Mouse (Mus musculus): ENCODE data around the gene Stx1a. TPM values are rescaled to one million over a fixed set of nuclear protein-coding genes. Genes with fewer than 3 reads are reported as not detected.
A peak's percentile ranks its signal among the peaks of the same experiment; 100 is the strongest.

Stx1a gene
- polyA plus RNA-seq, 1 experiment from 2014 or later = 12.1 TPM

- H3K27ac ChIP-seq (ENCODE audit: poor library complexity, severe bottlenecking) = no peak overlapping the region
- H3K4me2 ChIP-seq = no peak overlapping the region
- WGBS = 57% methylated on average over 6 of the region's 6 CpGs
- peaks cover 10% of the 10 kb centered on the region; the same call in 1 of the 2 replicates for H3K36me3 ChIP-seq
- H3K9ac ChIP-seq = no peak overlapping the region
- H3K27me3 ChIP-seq (replicated peaks) = no peaks in the 10 kb centered on the region
- H3K9me3 ChIP-seq (replicated peaks) = no peaks in the 10 kb centered on the region
- no peak overlapping the region for H3K4me3 ChIP-seq
- no peak for ATAC-seq (ENCODE audit: insufficient number of reproducible peaks, low FRiP score)
- H3K4me1 ChIP-seq (replicated peaks) = peaks cover 14% of the 10 kb centered on the region
Observed at GRCm38 (mm10) chr5:135072720-135073119, 49.4 kb downstream of the Stx1a start.

DNA sequence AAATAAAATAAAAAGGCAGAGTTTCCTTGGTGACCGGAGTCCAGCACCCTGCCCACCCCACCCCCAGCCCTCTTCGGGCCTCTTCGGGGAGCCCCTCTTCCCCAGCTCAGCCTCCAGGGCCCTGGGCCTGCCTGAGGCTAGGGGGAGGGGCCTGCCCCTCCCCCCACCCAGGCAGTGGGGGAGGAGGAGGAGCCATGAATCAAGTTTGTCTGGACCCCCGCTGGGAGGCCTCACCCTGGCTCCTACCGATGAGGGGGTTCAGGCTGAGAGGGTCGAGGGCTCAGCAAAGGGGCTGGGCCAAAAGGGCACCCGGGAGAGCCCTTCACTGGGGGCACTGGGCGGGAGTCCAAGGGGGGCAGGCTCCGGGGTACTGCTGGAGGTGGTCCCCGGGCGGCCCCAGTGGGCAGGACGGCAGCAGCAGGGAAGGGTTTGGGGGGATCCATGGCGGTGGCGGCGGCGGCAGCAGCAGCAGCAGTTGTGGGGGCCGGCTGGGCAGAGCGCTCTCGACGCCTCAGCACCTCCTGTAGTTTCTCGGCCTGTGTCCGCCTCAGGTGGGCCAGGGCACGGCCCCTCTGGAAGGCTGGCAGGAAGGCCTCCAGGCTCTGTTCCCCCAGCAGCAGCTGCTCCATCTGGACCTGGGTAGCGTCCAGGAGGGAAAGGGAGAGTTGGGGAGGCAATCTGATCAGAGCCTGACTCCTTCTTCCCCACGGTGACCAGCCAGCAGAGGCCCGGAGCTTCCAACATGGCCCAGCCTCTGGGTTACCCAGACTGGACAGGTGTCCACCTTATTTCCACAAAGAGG, 50.3 kb downstream of the Stx1a start:
- ATAC-seq (ENCODE audit: insufficient number of reproducible peaks, low FRiP score) = no peak
- Histone ChIP-seq H3K27ac (ENCODE audit: poor library complexity, severe bottlenecking) (no peak overlapping the region), H3K36me3 (peaks cover 4% of the 10 kb centered on the region; the same call in 1 of the 2 replicates), H3K27me3 (replicated peaks) (no peaks in the 10 kb centered on the region), H3K4me3 (no peak overlapping the region), H3K4me2 (peak overlapping the region; percentile 38), H3K4me1 (replicated peaks) (peaks cover 16% of the 10 kb centered on the region), H3K9me3 (replicated peaks) (no peaks in the 10 kb centered on the region), H3K9ac (peak overlapping the region; percentile 60; the same call in 1 of the 2 replicates)
- 29% methylated on average over 24 of the region's 26 CpGs for WGBS

DNA sequence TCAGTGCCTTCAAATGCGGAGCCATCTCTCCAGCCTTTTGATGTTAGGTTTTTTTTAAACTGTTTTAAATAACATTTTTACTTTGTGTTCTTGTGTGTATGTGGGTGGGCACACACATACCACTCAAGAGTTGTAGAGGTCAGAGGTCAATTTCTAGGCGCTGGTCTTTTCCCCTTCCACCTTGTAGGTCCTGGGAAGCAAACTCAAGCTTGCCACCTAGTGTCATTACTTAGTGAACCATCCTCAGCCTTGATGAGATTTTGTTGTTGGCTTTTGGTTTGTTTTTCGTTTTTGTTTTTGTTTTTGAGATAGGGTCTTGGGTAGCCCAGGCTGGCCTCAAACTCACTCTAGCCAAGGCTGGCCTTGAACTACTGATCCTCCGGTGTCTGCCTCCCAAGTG, 52.4 kb downstream of the Stx1a start:
- Histone ChIP-seq H3K9ac (no peak overlapping the region), H3K27me3 (replicated peaks) (peaks cover 9% of the 10 kb centered on the region), H3K36me3 (peaks cover 4% of the 10 kb centered on the region; the same call in 1 of the 2 replicates), H3K4me2 (no peak overlapping the region), H3K4me1 (replicated peaks) (peaks cover 17% of the 10 kb centered on the region), H3K9me3 (replicated peaks) (no peaks in the 10 kb centered on the region), H3K4me3 (no peak overlapping the region), H3K27ac (ENCODE audit: poor library complexity, severe bottlenecking) (no peak overlapping the region)
- no peak for ATAC-seq (ENCODE audit: insufficient number of reproducible peaks, low FRiP score)
- WGBS = 64% methylated on average over 4 of the region's 4 CpGs

GRCm38 (mm10) chr5:135076368-135076767, 53.1 kb downstream of the Stx1a start:
- ATAC-seq (ENCODE audit: insufficient number of reproducible peaks, low FRiP score) = no peak
- WGBS = 86% methylated on average over 14 of the region's 14 CpGs
- no peak overlapping the region for H3K27ac ChIP-seq (ENCODE audit: poor library complexity, severe bottlenecking)

GRCm38 (mm10) chr5:135076931-135077505, 53.7 kb downstream of the Stx1a start:
- Histone ChIP-seq H3K27me3 (replicated peaks) (peaks cover 12% of the 10 kb centered on the region), H3K9me3 (replicated peaks) (no peaks in the 10 kb centered on the region), H3K4me3 (peak overlapping the region; percentile 87), H3K27ac (ENCODE audit: poor library complexity, severe bottlenecking) (no peak overlapping the region), H3K4me2 (peak overlapping the region; percentile 99), H3K36me3 (peaks cover 4% of the 10 kb centered on the region; the same call in 1 of the 2 replicates), H3K9ac (peak overlapping the region; percentile 97), H3K4me1 (replicated peaks) (peaks cover 17% of the 10 kb centered on the region)
- no peak for ATAC-seq (ENCODE audit: insufficient number of reproducible peaks, low FRiP score)
- WGBS = 32% methylated on average over 14 of the region's 14 CpGs

More at GRCm38 (mm10) chr5:135076368-135076767, 53.1 kb downstream of the Stx1a start:
- Histone ChIP-seq H3K9ac (no peak overlapping the region), H3K4me2 (no peak overlapping the region), H3K4me1 (replicated peaks) (peaks cover 17% of the 10 kb centered on the region), H3K36me3 (peaks cover 4% of the 10 kb centered on the region; the same call in 1 of the 2 replicates), H3K27me3 (replicated peaks) (peaks cover 12% of the 10 kb centered on the region), H3K9me3 (replicated peaks) (no peaks in the 10 kb centered on the region), H3K4me3 (no peak overlapping the region)

DNA sequence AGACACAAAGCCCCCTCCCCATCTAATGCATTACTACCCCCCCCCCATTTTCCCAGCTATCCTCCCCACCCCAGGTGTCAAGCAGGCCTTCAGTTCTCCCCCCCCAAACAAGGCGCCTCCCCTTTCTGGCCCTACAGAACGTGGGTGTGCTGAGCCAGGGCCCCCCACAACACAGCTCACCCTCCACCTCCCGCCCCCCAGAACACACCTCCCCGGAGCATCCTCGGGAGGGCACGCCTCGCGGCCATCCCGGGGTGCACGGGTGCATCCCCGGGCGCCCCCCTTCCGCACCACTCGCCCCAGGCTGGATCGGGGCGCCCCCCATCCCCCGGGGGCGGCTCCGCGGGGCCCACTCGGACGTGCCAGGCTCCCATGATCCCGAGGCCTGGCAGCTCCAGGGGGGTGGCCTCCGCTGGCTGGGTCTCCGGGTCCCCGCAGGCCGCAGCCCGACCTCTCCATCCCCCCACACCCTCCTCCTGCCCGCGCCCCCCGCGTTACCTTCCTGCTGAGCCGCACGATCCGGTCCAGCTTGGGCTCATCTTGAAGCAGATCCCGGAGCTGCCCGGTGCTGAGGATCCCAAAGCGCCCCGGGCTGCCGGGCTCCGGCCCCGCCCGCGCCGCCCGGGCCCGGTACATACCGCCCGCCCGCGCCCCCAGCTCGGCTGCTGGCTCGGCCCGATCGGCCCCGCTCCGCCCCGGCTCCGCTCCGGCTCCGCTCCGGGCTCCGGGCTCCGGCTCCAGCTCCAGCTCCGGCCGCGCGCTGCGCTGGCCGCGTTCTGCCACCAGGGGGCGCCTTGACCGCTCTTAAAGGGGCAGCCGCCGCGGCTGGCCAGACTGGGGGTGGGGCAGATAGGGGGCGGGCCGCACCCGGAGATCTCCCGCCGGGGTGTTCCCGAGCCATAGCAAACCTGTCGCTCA, 54.5 kb downstream of the Stx1a start, which contains the start of gene Vps37d:
Vps37d (minus strand) TSS at position 703 of the 918 bp plus-strand sequence.
- 1% methylated on average over 79 of the region's 83 CpGs for WGBS
- no peak within 1 kb of the TSS for H3K27ac ChIP-seq (ENCODE audit: poor library complexity, severe bottlenecking)

DNA sequence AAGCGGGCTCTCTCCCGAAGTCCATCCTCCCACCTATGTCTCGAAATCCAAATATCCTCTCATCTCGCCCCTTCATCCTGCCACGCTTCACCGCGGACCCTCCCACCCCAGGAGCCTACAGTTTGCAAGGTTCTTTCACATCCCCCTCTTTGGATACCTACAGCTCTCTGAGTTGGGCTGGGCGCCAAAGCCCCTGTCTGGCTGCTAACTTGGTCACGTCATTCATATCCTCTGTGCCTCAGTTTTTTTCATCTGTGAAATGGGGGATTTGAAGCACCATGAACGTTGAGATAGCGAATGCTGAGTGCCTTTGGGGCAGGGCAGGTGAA, 55.2 kb downstream of the Stx1a start:
- Histone ChIP-seq H3K9ac (peak overlapping the region; percentile 97), H3K4me2 (peak overlapping the region; percentile 99), H3K4me1 (replicated peaks) (peaks cover 14% of the 10 kb centered on the region), H3K27me3 (replicated peaks) (peaks cover 16% of the 10 kb centered on the region), H3K36me3 (no peaks in the 10 kb centered on the region), H3K4me3 (peak overlapping the region; percentile 87), H3K9me3 (replicated peaks) (no peaks in the 10 kb centered on the region), H3K27ac (ENCODE audit: poor library complexity, severe bottlenecking) (no peak overlapping the region)
- ATAC-seq (ENCODE audit: insufficient number of reproducible peaks, low FRiP score) = peak; percentile 27; the same call in 1 of the 2 replicates
- WGBS = under 1% methylated on average over 11 of the region's 11 CpGs

More for the DNA sequence above, 54.5 kb downstream of the Stx1a start, which contains the start of gene Vps37d:
- H3K4me3 ChIP-seq = peak within 1 kb of the TSS; percentile 87
- peak within 1 kb of the TSS; percentile 97 for H3K9ac ChIP-seq
- H3K36me3 ChIP-seq = no peaks in the 10 kb centered on the region
- H3K4me2 ChIP-seq = peak within 1 kb of the TSS; percentile 99
- H3K27me3 ChIP-seq (replicated peaks) = peaks cover 12% of the 10 kb centered on the region
- H3K4me1 ChIP-seq (replicated peaks) = peaks cover 17% of the 10 kb centered on the region
- ATAC-seq (ENCODE audit: insufficient number of reproducible peaks, low FRiP score) = peak; percentile 87
- no peaks in the 10 kb centered on the region for H3K9me3 ChIP-seq (replicated peaks)

GRCm38 (mm10) chr5:135079578-135079977, 56.3 kb downstream of the Stx1a start:
- ATAC-seq (ENCODE audit: insufficient number of reproducible peaks, low FRiP score) = no peak
- Histone ChIP-seq H3K4me2 (no peak overlapping the region), H3K36me3 (no peaks in the 10 kb centered on the region), H3K4me3 (no peak overlapping the region), H3K27me3 (replicated peaks) (peaks cover 27% of the 10 kb centered on the region), H3K9ac (no peak overlapping the region), H3K4me1 (replicated peaks) (peaks cover 10% of the 10 kb centered on the region), H3K27ac (ENCODE audit: poor library complexity, severe bottlenecking) (no peak overlapping the region), H3K9me3 (replicated peaks) (no peaks in the 10 kb centered on the region)
- 88% methylated on average over 2 of the region's 2 CpGs for WGBS

DNA sequence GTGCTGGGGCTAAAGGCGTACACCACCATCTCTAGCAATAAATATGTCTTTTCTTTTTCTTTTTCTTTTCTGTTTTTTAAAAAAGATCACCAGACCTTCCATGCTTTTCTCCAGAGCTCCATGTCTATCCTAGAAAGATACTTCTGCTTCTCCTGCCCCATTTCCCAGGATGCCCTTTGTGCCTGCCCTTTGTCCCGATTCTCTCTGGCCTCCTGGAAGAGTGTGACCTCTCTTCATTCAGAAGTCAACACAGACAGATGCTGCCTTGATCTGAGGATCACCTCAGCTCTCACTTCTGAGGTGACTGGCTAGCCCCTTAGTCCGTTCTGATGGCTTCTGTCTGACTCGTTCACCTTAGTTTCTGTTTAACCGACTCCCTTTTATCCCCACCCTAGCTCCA, 57.3 kb downstream of the Stx1a start:
- H3K4me1 ChIP-seq (replicated peaks) = peaks cover 10% of the 10 kb centered on the region
- H3K9ac ChIP-seq = no peak overlapping the region
- H3K27ac ChIP-seq (ENCODE audit: poor library complexity, severe bottlenecking) = no peak overlapping the region
- peaks cover 30% of the 10 kb centered on the region for H3K27me3 ChIP-seq (replicated peaks)
- no peaks in the 10 kb centered on the region for H3K36me3 ChIP-seq
- H3K9me3 ChIP-seq (replicated peaks) = no peaks in the 10 kb centered on the region
- H3K4me3 ChIP-seq = no peak overlapping the region
- ATAC-seq (ENCODE audit: insufficient number of reproducible peaks, low FRiP score) = no peak
- no peak overlapping the region for H3K4me2 ChIP-seq
- 90% methylated on average over 5 of the region's 5 CpGs for WGBS

GRCm38 (mm10) chr5:135086871-135087270, 63.6 kb downstream of the Stx1a start:
- Histone ChIP-seq H3K9me3 (replicated peaks) (no peaks in the 10 kb centered on the region), H3K4me3 (no peak overlapping the region), H3K36me3 (no peaks in the 10 kb centered on the region), H3K9ac (no peak overlapping the region), H3K4me1 (replicated peaks) (0 out of 2 replicates have a peak, but pooled peaks cover 2% of the 10 kb centered on the region), H3K4me2 (no peak overlapping the region), H3K27me3 (replicated peaks) (peaks cover 73% of the 10 kb centered on the region), H3K27ac (ENCODE audit: poor library complexity, severe bottlenecking) (no peak overlapping the region)
- WGBS = 61% methylated on average over 4 of the region's 4 CpGs
- ATAC-seq (ENCODE audit: insufficient number of reproducible peaks, low FRiP score) = no peak

Data from heart, embryonic 12.5 days (tissue).